16 mouse cellular contexts compared by ENCODE assay signal in genomic region chr4:22109410-22109809, GRCm38 (mm10).
DNase-seq lines count a peak whose midpoint lies in the region; ATAC-seq lines count a peak whose summit lies in the region.
"Had no signal": no experiment of that assay in that cellular context is flagged by ENCODE, and none has a peak within 500 bp of the region (broad histone marks: within the 10 kb centered on the region; RNA-seq: fewer than 3 reads in every experiment).

No protein-coding gene starts in this region.

- H3K27ac ChIP-seq in forebrain, embryonic 12.5 days, result no peak overlapping the region
- no peak overlapping the region for H3K27ac ChIP-seq in forebrain, embryonic 16.5 days (ENCODE audit: low read length)
- H3K27ac ChIP-seq in kidney, embryonic 16.5 days (ENCODE audit: low read length), result no peak overlapping the region
- H3K27ac ChIP-seq: embryonic facial prominence, embryonic 13.5 days; heart, embryonic 15.5 days; limb, embryonic 13.5 days had no signal

- no peak overlapping the region for H3K4me2 ChIP-seq in forebrain, embryonic 12.5 days
- no peak overlapping the region for H3K4me2 ChIP-seq in forebrain, embryonic 16.5 days (ENCODE audit: low read length)
- no peak overlapping the region for H3K4me2 ChIP-seq in kidney, embryonic 16.5 days (replicated peaks; ENCODE audit: low read depth, low read length)
- H3K4me2 ChIP-seq: embryonic facial prominence, embryonic 13.5 days; heart, embryonic 15.5 days; limb, embryonic 13.5 days; lung, embryonic 14.5 days had no signal

- ATAC-seq in forebrain, embryonic 12.5 days (ENCODE audit: low FRiP score), result 0 out of 2 replicates have a peak, but pooled peaks have one; percentile 36
- no peak for ATAC-seq in forebrain, embryonic 16.5 days
- peak; percentile 86 for ATAC-seq in kidney, embryonic 16.5 days (ENCODE audit: low FRiP score, low TSS enrichment)
- ATAC-seq: intestine, postnatal 0 days had no signal

- no peaks in the 10 kb centered on the region for H3K27me3 ChIP-seq in forebrain, embryonic 12.5 days
- H3K27me3 ChIP-seq in forebrain, embryonic 16.5 days (replicated peaks; ENCODE audit: control insufficient read depth, insufficient read depth, low read length), result no peaks in the 10 kb centered on the region
- H3K27me3 ChIP-seq in kidney, embryonic 16.5 days (ENCODE audit: insufficient read depth, low read length), result no peaks in the 10 kb centered on the region
- H3K27me3 ChIP-seq: heart, embryonic 15.5 days had no signal

- H3K36me3 ChIP-seq in forebrain, embryonic 12.5 days (replicated peaks), result no peaks in the 10 kb centered on the region
- H3K36me3 ChIP-seq in forebrain, embryonic 16.5 days (ENCODE audit: control insufficient read depth, insufficient read depth), result no peaks in the 10 kb centered on the region
- no peaks in the 10 kb centered on the region for H3K36me3 ChIP-seq in kidney, embryonic 16.5 days (ENCODE audit: insufficient read depth, low read length)
- H3K36me3 ChIP-seq: embryonic facial prominence, embryonic 13.5 days; G1E; heart, embryonic 15.5 days; limb, embryonic 13.5 days had no signal

- H3K9ac ChIP-seq in forebrain, embryonic 12.5 days, result no peak overlapping the region
- no peak overlapping the region for H3K9ac ChIP-seq in forebrain, embryonic 16.5 days (replicated peaks; ENCODE audit: low read depth, low read length)
- H3K9ac ChIP-seq in kidney, embryonic 16.5 days (replicated peaks; ENCODE audit: low read length), result no peak overlapping the region
- H3K9ac ChIP-seq: embryonic facial prominence, embryonic 13.5 days; heart, embryonic 15.5 days; limb, embryonic 13.5 days; lung, embryonic 14.5 days had no signal

- peaks cover 12% of the 10 kb centered on the region for H3K4me1 ChIP-seq in forebrain, embryonic 12.5 days
- 0 out of 2 replicates have a peak, but pooled peaks cover 6% of the 10 kb centered on the region for H3K4me1 ChIP-seq in forebrain, embryonic 16.5 days (replicated peaks; ENCODE audit: control insufficient read depth, insufficient read depth, low read length)
- H3K4me1 ChIP-seq in kidney, embryonic 16.5 days (ENCODE audit: insufficient read depth, low read length), result peaks cover 3% of the 10 kb centered on the region; the same call in 1 of the 2 replicates
- H3K4me1 ChIP-seq: embryonic facial prominence, embryonic 13.5 days; limb, embryonic 13.5 days had no signal

- intact Hi-C loops in left cerebral cortex, postnatal 4 days (cut with DNase I), result no loop called here

- WGBS in forebrain, embryonic 12.5 days, result 36% methylated on average over 6 of the region's 6 CpGs
- WGBS in forebrain, embryonic 16.5 days, result 31% methylated on average over 6 of the region's 6 CpGs
- 21% methylated on average over 6 of the region's 6 CpGs for WGBS in kidney, embryonic 16.5 days

- no peaks in the 10 kb centered on the region for H3K9me3 ChIP-seq in forebrain, embryonic 12.5 days
- no peaks in the 10 kb centered on the region for H3K9me3 ChIP-seq in forebrain, embryonic 16.5 days (ENCODE audit: control insufficient read depth, low read length)
- no peaks in the 10 kb centered on the region for H3K9me3 ChIP-seq in kidney, embryonic 16.5 days (ENCODE audit: low read length)
- H3K9me3 ChIP-seq: embryonic facial prominence, embryonic 13.5 days; G1E; heart, embryonic 15.5 days; limb, embryonic 13.5 days had no signal

- DNase-seq in left cerebral cortex, postnatal 4 days, result peak; percentile 15
- no peak for DNase-seq in left cerebral cortex, adult 11 months (ENCODE audit: low spot score)
- DNase-seq in retina, embryonic 14.5 days (ENCODE audit: low spot score), result peak; percentile 8
- DNase-seq in adrenal gland, postnatal 25 days, result no peak
- no peak for DNase-seq in cerebellum, postnatal 25 days
- DNase-seq: B cell, adult 2 months; cerebellum, postnatal 14 days; lung, embryonic 14.5 days had no signal

- no peak overlapping the region for H3K4me3 ChIP-seq in forebrain, embryonic 12.5 days (replicated peaks)
- H3K4me3 ChIP-seq in forebrain, embryonic 16.5 days (replicated peaks; ENCODE audit: low read length), result no peak overlapping the region
- H3K4me3 ChIP-seq in kidney, embryonic 16.5 days (ENCODE audit: low read length), result no peak overlapping the region
- H3K4me3 ChIP-seq: embryonic facial prominence, embryonic 13.5 days; heart, embryonic 15.5 days; limb, embryonic 13.5 days had no signal

Comparison
In these comparisons a context has a peak if more than half of its experiments do, and no peak if none do; other contexts are left out.
1. DNase-seq: peak in left cerebral cortex, postnatal 4 days (single experiment) and retina, embryonic 14.5 days (single experiment); none in left cerebral cortex, adult 11 months (single experiment), adrenal gland, postnatal 25 days (single experiment) and cerebellum, postnatal 25 days (0 of 2).